Mouse (Mus musculus): ENCODE data around the gene Ahctf1. TPM values are rescaled to one million over a fixed set of nuclear protein-coding genes. Genes with fewer than 3 reads are reported as not detected.

The Ahctf1 gene
- polyA plus RNA-seq, 1 experiment from 2014 or later = 32.9 TPM

DNA sequence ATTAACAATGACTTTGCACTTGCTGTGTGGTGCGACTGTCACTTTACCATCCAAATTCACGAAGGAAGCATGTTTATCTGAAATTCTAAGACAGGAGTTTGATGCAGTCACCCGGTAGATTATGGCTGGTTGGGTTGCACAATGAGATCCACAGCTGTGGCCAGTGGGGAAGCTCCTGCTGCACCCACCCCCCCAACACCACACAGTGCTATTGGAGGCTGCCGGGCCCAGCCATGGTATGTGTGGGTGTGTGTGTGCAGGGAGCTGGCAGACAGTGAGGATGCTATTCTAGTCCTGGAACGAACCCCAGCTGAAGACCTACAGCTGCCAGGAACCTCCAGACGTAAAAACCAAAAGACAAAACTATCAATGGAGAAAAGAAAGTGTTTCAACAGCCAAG, 94.1 kb downstream of the Ahctf1 start:
- no peaks in the 10 kb centered on the region for H3K27me3 ChIP-seq (ENCODE audit: control insufficient read depth, insufficient read depth, low read length)
- no peak overlapping the region for H3K9ac ChIP-seq (ENCODE audit: low read length)
- no peaks in the 10 kb centered on the region for H3K36me3 ChIP-seq (ENCODE audit: control insufficient read depth, insufficient read depth, low read length)
- ATAC-seq (ENCODE audit: low FRiP score) (no peak), DNase-seq (ENCODE audit: low spot score, missing footprints) (no peak)
- no peak overlapping the region for H3K27ac ChIP-seq (ENCODE audit: low read depth, low read length)
- H3K9me3 ChIP-seq (ENCODE audit: control insufficient read depth, low read length) = no peaks in the 10 kb centered on the region
- no peak overlapping the region for H3K4me3 ChIP-seq (ENCODE audit: low read depth, low read length)
- H3K4me1 ChIP-seq (ENCODE audit: control insufficient read depth, insufficient read depth, low read length) = no peaks in the 10 kb centered on the region
- no peak overlapping the region for H3K4me2 ChIP-seq
- 89% methylated on average over 6 of the region's 6 CpGs for WGBS

- no peak for DNase-seq (ENCODE audit: low spot score, missing footprints)
- H3K36me3 ChIP-seq (ENCODE audit: control insufficient read depth, insufficient read depth, low read length) = no peaks in the 10 kb centered on the region
- H3K27me3 ChIP-seq (ENCODE audit: control insufficient read depth, insufficient read depth, low read length) = no peaks in the 10 kb centered on the region
- no peaks in the 10 kb centered on the region for H3K4me1 ChIP-seq (ENCODE audit: control insufficient read depth, insufficient read depth, low read length)
- H3K4me3 ChIP-seq (ENCODE audit: low read depth, low read length) = no peak overlapping the region
- no peaks in the 10 kb centered on the region for H3K9me3 ChIP-seq (ENCODE audit: control insufficient read depth, low read length)
- ATAC-seq (ENCODE audit: low FRiP score) = no peak
- WGBS = 95% methylated on average over 6 of the region's 6 CpGs
- H3K9ac ChIP-seq (ENCODE audit: low read length) = no peak overlapping the region
- H3K4me2 ChIP-seq = no peak overlapping the region
- H3K27ac ChIP-seq (ENCODE audit: low read depth, low read length) = no peak overlapping the region
Observed at GRCm38 (mm10) chr1:179705154-179705553, 98.3 kb downstream of the Ahctf1 start.

DNA sequence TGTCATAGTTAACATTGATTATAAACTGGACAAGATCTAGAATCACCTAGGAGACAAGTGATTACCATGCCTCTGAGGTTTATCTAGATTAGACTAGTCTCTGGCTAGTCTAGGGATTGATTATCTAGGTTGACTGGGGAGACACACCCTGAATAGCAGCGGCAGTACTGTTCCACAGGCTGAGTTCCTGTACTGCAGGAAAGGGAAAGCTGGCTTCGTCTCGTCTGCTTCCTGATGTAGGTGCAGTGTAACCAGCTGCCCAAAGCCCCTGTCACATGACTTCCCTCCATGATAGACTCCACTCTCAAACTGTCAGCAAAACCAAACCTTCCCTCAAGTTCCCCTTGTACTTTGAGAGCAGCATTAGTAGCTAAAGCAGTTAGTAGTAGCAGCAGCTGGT, 99.3 kb downstream of the Ahctf1 start:
- ATAC-seq (ENCODE audit: low FRiP score) (no peak), DNase-seq (ENCODE audit: low spot score, missing footprints) (no peak)
- Histone ChIP-seq H3K27me3 (ENCODE audit: control insufficient read depth, insufficient read depth, low read length) (no peaks in the 10 kb centered on the region), H3K9ac (ENCODE audit: low read length) (no peak overlapping the region), H3K4me2 (no peak overlapping the region), H3K4me3 (ENCODE audit: low read depth, low read length) (no peak overlapping the region), H3K36me3 (ENCODE audit: control insufficient read depth, insufficient read depth, low read length) (no peaks in the 10 kb centered on the region), H3K27ac (ENCODE audit: low read depth, low read length) (no peak overlapping the region), H3K4me1 (ENCODE audit: control insufficient read depth, insufficient read depth, low read length) (no peaks in the 10 kb centered on the region), H3K9me3 (ENCODE audit: control insufficient read depth, low read length) (no peaks in the 10 kb centered on the region)
- 86% methylated on average over 3 of the region's 3 CpGs for WGBS

Other genes with a start within 250 kb of the Ahctf1 start
- 95.6 and 101 TPM in 2 replicates for gene Sccpdh, start 135.5 kb downstream of the Ahctf1 start, polyA plus RNA-seq (2014; fragmentation: Nextera tagmentation; extraction: Ambion mirVana)
- not detected in 2 replicates for gene Kif28, start 58.4 kb downstream of the Ahctf1 start, polyA plus RNA-seq (2014; fragmentation: Nextera tagmentation; extraction: Ambion mirVana)
- 0.20 and 0.30 TPM in 2 replicates for gene Gm10518, start 304 bp downstream of the Ahctf1 start, polyA plus RNA-seq (2014; fragmentation: Nextera tagmentation; extraction: Ambion mirVana)
- 12.7 and 13.0 TPM in 2 replicates for gene Cdc42bpa, start 156.8 kb upstream of the Ahctf1 start, polyA plus RNA-seq (2014; fragmentation: Nextera tagmentation; extraction: Ambion mirVana)

Measured in midbrain, embryonic 11.5 days (tissue).